Mouse (Mus musculus): Measurements from ENCODE around the gene Tmod2. TPM values are rescaled to one million over a fixed set of nuclear protein-coding genes. Genes with fewer than 3 reads are reported as not detected.
"Not testable (repeated sequence)": the region's sequence is repeated elsewhere in the genome, so short reads cannot be mapped to it uniquely, and the experiment has no call there.

Gene Tmod2
- polyA plus RNA-seq, 1 experiment from 2014 or later = 21.1 TPM

DNA sequence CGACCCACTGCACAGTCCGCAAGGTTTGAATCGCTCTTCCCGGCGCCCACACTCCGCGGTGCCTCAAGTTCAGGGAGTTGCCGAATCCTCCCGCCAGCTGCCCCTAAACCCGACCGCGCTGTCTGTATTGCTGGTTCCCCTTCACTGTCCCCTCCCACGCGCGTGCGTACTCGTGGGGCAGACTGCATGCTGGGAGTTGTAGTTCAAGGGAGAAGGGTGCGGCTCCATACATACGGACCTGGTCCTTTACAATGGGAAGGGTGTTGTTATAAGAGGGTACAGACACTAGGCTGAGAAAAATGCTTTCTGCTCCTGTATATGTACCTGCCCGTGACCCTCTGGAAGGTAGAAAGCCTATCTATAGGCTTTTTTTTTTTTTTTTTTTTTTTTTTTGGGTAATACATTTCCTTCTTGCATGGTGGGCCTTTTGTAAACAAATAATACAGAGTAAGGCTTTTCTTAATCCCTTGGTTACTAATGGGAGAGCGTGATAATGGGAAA lies 51.6 kb downstream of the Tmod2 start, which contains the start of gene Tmod3:
Tmod3 (minus strand) TSS at position 146 of the 501 bp plus-strand sequence.
- H3K4me1 ChIP-seq = peaks cover 21% of the 10 kb centered on the region
- 4% methylated on average over 21 of the region's 21 CpGs for WGBS
- H3K27me3 ChIP-seq (ENCODE audit: low read depth, poor library complexity, severe bottlenecking) = no peaks in the 10 kb centered on the region
- H3K36me3 ChIP-seq = no peaks in the 10 kb centered on the region
- peak; percentile 95 for DNase-seq (ENCODE audit: low spot score)
- peak within 1 kb of the TSS; percentile 89 for H3K27ac ChIP-seq
- H3K4me3 ChIP-seq = peak within 1 kb of the TSS; percentile 92
- no peaks in the 10 kb centered on the region for H3K9me3 ChIP-seq (replicated peaks)

DNA sequence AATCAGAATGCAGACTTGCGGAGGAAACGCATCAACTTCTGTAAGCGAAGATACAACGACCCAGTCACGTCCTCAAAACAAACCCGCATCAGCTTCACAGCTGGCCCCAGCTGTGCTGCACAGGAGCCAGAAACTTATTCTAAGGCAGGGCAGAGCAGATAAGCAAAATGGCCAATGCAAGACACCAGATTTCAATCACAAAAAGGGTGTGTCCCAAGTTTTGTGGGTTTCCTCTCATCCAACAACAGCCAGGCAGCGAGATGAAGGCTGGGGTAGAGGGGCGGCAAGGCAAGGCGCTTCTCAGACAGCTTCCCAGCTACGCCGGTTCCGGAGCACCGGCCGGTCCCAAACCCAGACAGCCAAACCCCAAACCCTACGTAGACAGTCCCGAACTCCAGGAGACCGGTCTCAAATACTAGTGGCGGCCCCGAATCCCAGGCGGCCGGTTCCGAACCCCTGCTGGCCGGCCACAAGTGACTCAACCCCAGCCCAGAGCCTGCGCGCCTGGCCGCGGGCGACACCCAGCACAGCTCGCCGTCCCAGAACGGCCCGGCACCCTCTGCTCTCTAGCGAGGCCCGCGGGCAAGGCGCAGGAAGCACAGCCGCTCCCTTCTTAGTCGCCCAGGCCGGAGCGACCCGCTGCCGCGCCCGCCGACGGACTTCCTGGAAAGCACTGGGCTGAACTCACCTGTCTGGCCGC lies 52.2 kb downstream of the Tmod2 start:
- peaks cover 19% of the 10 kb centered on the region for H3K4me1 ChIP-seq
- under 1% methylated on average over 47 of the region's 47 CpGs for WGBS
- peak overlapping the region; percentile 92 for H3K4me3 ChIP-seq
- H3K27me3 ChIP-seq (ENCODE audit: low read depth, poor library complexity, severe bottlenecking) = no peaks in the 10 kb centered on the region
- no peaks in the 10 kb centered on the region for H3K36me3 ChIP-seq
- H3K9me3 ChIP-seq (replicated peaks) = no peaks in the 10 kb centered on the region
- DNase-seq (ENCODE audit: low spot score) = no peak
- peak overlapping the region; percentile 89 for H3K27ac ChIP-seq

- 28% methylated on average over 3 of the region's 3 CpGs for whole genome bisulfite sequencing
- DNase-seq (ENCODE audit: low spot score) = no peak
- peak overlapping the region; percentile 92 for H3K4me3 ChIP-seq
- peaks cover 20% of the 10 kb centered on the region for H3K4me1 ChIP-seq
- no peaks in the 10 kb centered on the region for H3K9me3 ChIP-seq (replicated peaks)
- no peaks in the 10 kb centered on the region for H3K36me3 ChIP-seq
- H3K27me3 ChIP-seq (ENCODE audit: low read depth, poor library complexity, severe bottlenecking) = no peaks in the 10 kb centered on the region
- H3K27ac ChIP-seq = no peak overlapping the region
Observed at GRCm38 (mm10) chr9:75558360-75558759, 52.8 kb downstream of the Tmod2 start.

GRCm38 (mm10) chr9:75553719-75554118 lies 57.4 kb downstream of the Tmod2 start:
- no peaks in the 10 kb centered on the region for H3K27me3 ChIP-seq (ENCODE audit: low read depth, poor library complexity, severe bottlenecking)
- peaks cover 29% of the 10 kb centered on the region for H3K4me1 ChIP-seq
- H3K4me3 ChIP-seq = no peak overlapping the region
- no peaks in the 10 kb centered on the region for H3K36me3 ChIP-seq
- DNase-seq (ENCODE audit: low spot score) = no peak
- WGBS = 86% methylated on average over 4 of the region's 4 CpGs
- H3K9me3 ChIP-seq (replicated peaks) = no peaks in the 10 kb centered on the region
- H3K27ac ChIP-seq = no peak overlapping the region

GRCm38 (mm10) chr9:75551342-75551741 lies 59.8 kb downstream of the Tmod2 start:
- WGBS = 43% methylated on average over 5 of the region's 5 CpGs
- Histone ChIP-seq H3K36me3 (no peaks in the 10 kb centered on the region), H3K27me3 (ENCODE audit: low read depth, poor library complexity, severe bottlenecking) (no peaks in the 10 kb centered on the region), H3K9me3 (replicated peaks) (no peaks in the 10 kb centered on the region), H3K4me3 (no peak overlapping the region), H3K4me1 (peaks cover 19% of the 10 kb centered on the region), H3K27ac (no peak overlapping the region)
- no peak for DNase-seq (ENCODE audit: low spot score)

DNA sequence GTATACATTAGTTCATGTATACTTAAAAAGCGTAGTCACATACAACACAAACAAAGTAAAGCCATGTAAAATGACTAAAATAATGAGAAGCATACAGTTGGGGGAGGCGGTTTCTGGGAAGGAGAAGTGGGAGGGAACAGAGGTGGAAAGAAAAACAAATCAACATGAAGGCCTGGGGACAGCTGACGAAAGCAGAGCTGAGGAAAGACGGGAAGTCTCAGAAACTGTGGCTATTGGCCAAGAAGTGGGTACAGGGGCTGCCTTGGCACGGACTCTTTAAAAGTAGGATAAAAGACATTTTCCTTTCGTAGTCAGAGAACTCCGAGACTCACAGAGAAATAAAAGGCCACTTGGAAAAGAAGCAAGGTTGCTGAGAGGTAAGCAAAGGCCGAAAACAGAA lies 62.1 kb downstream of the Tmod2 start:
- WGBS = 79% methylated on average over 8 of the region's 8 CpGs
- DNase-seq (ENCODE audit: low spot score) = no peak
- Histone ChIP-seq H3K27me3 (ENCODE audit: low read depth, poor library complexity, severe bottlenecking) (no peaks in the 10 kb centered on the region), H3K4me3 (no peak overlapping the region), H3K36me3 (0 out of 2 replicates have a peak, but pooled peaks cover 3% of the 10 kb centered on the region), H3K4me1 (peaks cover 19% of the 10 kb centered on the region), H3K27ac (no peak overlapping the region; the same call in 1 of the 2 replicates), H3K9me3 (replicated peaks) (no peaks in the 10 kb centered on the region)

DNA sequence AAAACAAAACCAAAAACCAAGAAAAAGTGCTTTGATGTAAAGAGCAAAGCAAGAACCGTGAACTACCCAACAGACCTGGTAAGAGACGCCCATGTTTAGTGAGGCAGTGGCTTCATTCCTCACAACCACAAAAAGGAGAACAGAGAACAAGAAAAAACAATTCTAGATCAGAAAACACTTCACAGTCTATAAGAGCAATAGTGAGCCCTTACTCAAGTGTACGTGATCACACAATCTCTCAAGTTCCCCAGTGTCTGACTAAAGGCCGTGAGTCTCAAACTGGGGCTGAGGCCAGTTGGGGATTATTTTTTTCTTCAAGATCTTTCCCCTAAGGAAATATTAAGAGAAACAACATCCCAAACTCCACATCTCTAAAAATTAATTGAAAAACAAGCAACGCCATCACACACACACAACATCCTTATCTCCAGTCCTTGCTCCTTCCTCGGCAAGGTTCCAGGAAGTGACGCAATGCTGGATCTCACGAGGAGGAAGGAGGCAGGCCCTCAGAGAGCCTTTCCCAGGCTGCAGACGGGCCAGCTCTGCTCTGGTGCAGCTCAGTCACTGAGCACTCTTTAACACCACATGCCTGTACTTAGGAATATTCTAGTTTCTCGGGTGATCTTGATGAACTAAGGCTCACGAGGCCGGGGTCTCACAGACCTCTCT lies 64.1 kb downstream of the Tmod2 start:
- no peak overlapping the region for H3K27ac ChIP-seq
- 0 out of 2 replicates have a peak, but pooled peaks cover 3% of the 10 kb centered on the region for H3K36me3 ChIP-seq
- no peaks in the 10 kb centered on the region for H3K9me3 ChIP-seq (replicated peaks)
- DNase-seq (ENCODE audit: low spot score) = no peak
- H3K27me3 ChIP-seq (ENCODE audit: low read depth, poor library complexity, severe bottlenecking) = no peaks in the 10 kb centered on the region
- 85% methylated on average over 12 of the region's 12 CpGs for WGBS
- no peak overlapping the region for H3K4me3 ChIP-seq
- H3K4me1 ChIP-seq = peaks cover 16% of the 10 kb centered on the region

- Histone ChIP-seq H3K4me1 (peaks cover 16% of the 10 kb centered on the region), H3K27ac (no peak overlapping the region), H3K36me3 (0 out of 2 replicates have a peak, but pooled peaks cover 3% of the 10 kb centered on the region), H3K4me3 (no peak overlapping the region), H3K27me3 (ENCODE audit: low read depth, poor library complexity, severe bottlenecking) (no peaks in the 10 kb centered on the region), H3K9me3 (replicated peaks) (no peaks in the 10 kb centered on the region)
- 87% methylated on average over 8 of the region's 8 CpGs for WGBS
- DNase-seq (ENCODE audit: low spot score) = no peak
Observed at GRCm38 (mm10) chr9:75545514-75545913, 65.6 kb downstream of the Tmod2 start.

GRCm38 (mm10) chr9:75541497-75541896 lies 69.6 kb downstream of the Tmod2 start:
- peak; percentile 44 for DNase-seq (ENCODE audit: low spot score)
- 0 out of 2 replicates have a peak overlapping the region, but pooled peaks have one; percentile 8 for H3K4me3 ChIP-seq
- peak overlapping the region; percentile 54 for H3K27ac ChIP-seq
- peaks cover 16% of the 10 kb centered on the region for H3K4me1 ChIP-seq
- no peaks in the 10 kb centered on the region for H3K9me3 ChIP-seq (replicated peaks)
- no peaks in the 10 kb centered on the region for H3K27me3 ChIP-seq (ENCODE audit: low read depth, poor library complexity, severe bottlenecking)
- WGBS = 11% methylated on average over 5 of the region's 5 CpGs
- H3K36me3 ChIP-seq = 0 out of 2 replicates have a peak, but pooled peaks cover 3% of the 10 kb centered on the region

- H3K36me3 ChIP-seq = no peaks in the 10 kb centered on the region
- WGBS = 86% methylated on average over 1 of the region's 1 CpGs
Observed at GRCm38 (mm10) chr9:75536422-75536821, 74.7 kb downstream of the Tmod2 start.

GRCm38 (mm10) chr9:75534431-75534962 lies 76.6 kb downstream of the Tmod2 start:
- Histone ChIP-seq H3K27ac (no peak overlapping the region), H3K4me1 (no peaks in the 10 kb centered on the region), H3K4me3 (no peak overlapping the region), H3K36me3 (peaks cover 11% of the 10 kb centered on the region), H3K9me3 (replicated peaks) (no peaks in the 10 kb centered on the region), H3K27me3 (ENCODE audit: low read depth, poor library complexity, severe bottlenecking) (no peaks in the 10 kb centered on the region)
- DNase-seq (ENCODE audit: low spot score) = no peak
- 94% methylated on average over 8 of the region's 8 CpGs for WGBS

More at GRCm38 (mm10) chr9:75536422-75536821, 74.7 kb downstream of the Tmod2 start:
- Histone ChIP-seq H3K27me3 (ENCODE audit: low read depth, poor library complexity, severe bottlenecking) (no peaks in the 10 kb centered on the region), H3K4me1 (peaks cover 4% of the 10 kb centered on the region), H3K27ac (no peak overlapping the region), H3K9me3 (replicated peaks) (no peaks in the 10 kb centered on the region), H3K4me3 (no peak overlapping the region)
- DNase-seq (ENCODE audit: low spot score) = no peak

DNA sequence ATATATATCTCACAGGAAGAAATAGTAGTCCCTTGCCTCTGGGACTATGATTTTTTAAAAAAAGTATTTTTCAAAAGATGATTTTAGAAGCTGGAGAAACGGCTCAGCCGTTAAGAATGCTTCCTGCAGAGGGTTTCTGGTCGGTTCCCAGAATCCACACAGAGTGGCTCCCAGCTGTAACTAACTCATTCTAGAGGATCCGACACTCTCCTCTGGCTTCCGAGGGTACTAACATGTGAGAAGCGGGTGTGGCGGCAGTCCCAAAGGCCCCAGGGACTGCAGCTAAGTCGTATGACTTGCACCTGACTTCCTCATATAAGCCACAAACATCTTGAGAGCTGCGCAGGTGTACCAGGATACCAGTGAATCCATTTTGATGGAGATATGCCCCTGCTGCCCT lies 78.1 kb downstream of the Tmod2 start:
- DNase-seq (ENCODE audit: low spot score); H3K27me3 ChIP-seq (ENCODE audit: low read depth, poor library complexity, severe bottlenecking); H3K27ac ChIP-seq; H3K9me3 ChIP-seq (replicated peaks); H3K4me3 ChIP-seq; H3K4me1 ChIP-seq: not testable (repeated sequence)
- peaks cover 24% of the 10 kb centered on the region for H3K36me3 ChIP-seq
- 84% methylated on average over 9 of the region's 9 CpGs for WGBS

DNA sequence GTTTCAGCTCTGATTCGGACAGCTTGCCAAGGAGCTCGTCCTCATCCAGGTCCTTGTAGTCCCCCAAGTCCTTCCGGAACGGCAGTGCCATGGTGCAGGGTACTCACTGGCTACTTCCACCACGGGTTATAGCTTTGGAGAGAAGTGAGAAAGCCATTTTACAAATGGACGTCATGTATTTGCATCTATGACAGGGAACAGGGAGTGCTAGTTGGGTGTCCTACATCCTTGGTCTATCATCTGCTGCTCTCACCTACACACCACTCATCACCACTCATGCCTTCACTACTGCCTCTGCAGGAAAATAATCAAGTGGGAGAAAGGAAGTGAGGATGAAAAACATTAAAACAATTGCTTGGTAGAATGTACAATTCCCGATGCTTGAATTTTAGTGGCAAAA lies 78.7 kb downstream of the Tmod2 start:
- Histone ChIP-seq H3K4me1 (no peaks in the 10 kb centered on the region), H3K4me3 (no peak overlapping the region), H3K27me3 (ENCODE audit: low read depth, poor library complexity, severe bottlenecking) (no peaks in the 10 kb centered on the region), H3K36me3 (peaks cover 29% of the 10 kb centered on the region), H3K9me3 (replicated peaks) (no peaks in the 10 kb centered on the region), H3K27ac (no peak overlapping the region)
- 95% methylated on average over 7 of the region's 7 CpGs for WGBS
- no peak for DNase-seq (ENCODE audit: low spot score)

Measured in limb, embryonic 10.5 days (tissue).